Mouse (Mus musculus) limb, embryonic 13.5 days (tissue): ENCODE measurements around the gene Mrpl21. TPM values are rescaled to one million over a fixed set of nuclear protein-coding genes. Genes with fewer than 3 reads are reported as not detected.

Source experiments
- ATAC-seq: fragments of 200-750 bp; cut with Nextera tagmentation; 2 replicates; pipeline ENCODE4 v1.8.0; 2017; ENCODE audit warnings: low read depth, moderate number of reproducible peaks, moderate TSS enrichment; ENCODE audit not compliant: low FRiP score
- H3K27ac ChIP-seq: fragments of 300-500 bp; sonication (generic); 2 replicates; pipeline ENCODE4 v1.5.1; 2015; ENCODE audit warnings: inconsistent platforms, mild to moderate bottlenecking, moderate library complexity
- H3K27me3 ChIP-seq: fragments of 300-500 bp; sonication (generic); 2 replicates; pipeline ENCODE4 v1.6.1; 2015; ENCODE audit warnings: mild to moderate bottlenecking, inconsistent platforms
- H3K36me3 ChIP-seq: fragments of 300-500 bp; sonication (generic); 2 replicates; pipeline ENCODE4 v1.6.1; 2015; ENCODE audit warnings: inconsistent platforms, mild to moderate bottlenecking, moderate library complexity
- H3K4me1 ChIP-seq: fragments of 300-500 bp; sonication (generic); 2 replicates; pipeline ENCODE4 v1.6.1; 2015; ENCODE audit warnings: inconsistent platforms
- H3K4me2 ChIP-seq: fragments of 300-500 bp; sonication (generic); replicated peaks from 2 replicates; pipeline ENCODE4 v1.6.1; 2015; ENCODE audit warnings: inconsistent platforms, mild to moderate bottlenecking, moderate library complexity
- H3K4me3 ChIP-seq: fragments of 300-500 bp; sonication (generic); 2 replicates; pipeline ENCODE4 v1.5.1; 2015; ENCODE audit warnings: moderate library complexity, mild to moderate bottlenecking, inconsistent platforms
- H3K9ac ChIP-seq: fragments of 300-500 bp; sonication (generic); 2 replicates; pipeline ENCODE4 v1.6.1; 2015; ENCODE audit warnings: mild to moderate bottlenecking, inconsistent platforms
- H3K9me3 ChIP-seq: fragments of 300-500 bp; sonication (generic); 2 replicates; pipeline ENCODE4 v1.6.1; 2016; ENCODE audit warnings: inconsistent platforms
- WGBS: fragments of 180-500 bp; shearing (Covaris S2); methylation state at CpG from one replicate; pipeline ENCODE4 v1.1.7; 2015; 5-methylcytosine and 5-hydroxymethylcytosine counted together
- polyA plus RNA-seq: library from polyadenylated mRNA; unstranded; fragments of >200 nt; fragmentation: Nextera tagmentation; extraction: Ambion mirVana; gene quantifications from 2 replicates; pipeline ENCODE4 v1.2.1, GENCODE M21; 2015

Gene Mrpl21
- polyA plus RNA-seq, result 136 TPM in 2 replicates

- no peaks in the 10 kb centered on the region for H3K9me3 ChIP-seq
- H3K27ac ChIP-seq, result peak within 1 kb of the TSS; percentile 52; the same call in 1 of the 2 replicates
- peak; percentile 95 for ATAC-seq
- H3K4me3 ChIP-seq, result peak within 1 kb of the TSS; percentile 87
- peaks cover 21% of the 10 kb centered on the region for H3K4me1 ChIP-seq
- H3K27me3 ChIP-seq, result no peaks in the 10 kb centered on the region
- peak within 1 kb of the TSS; percentile 81 for H3K4me2 ChIP-seq
- under 1% methylated on average over 49 of the region's 49 CpGs for WGBS
- H3K36me3 ChIP-seq, result peaks cover 63% of the 10 kb centered on the region
- H3K9ac ChIP-seq, result peak within 1 kb of the TSS; percentile 89
Measured at GRCm38 (mm10) chr19:3282572-3283467, at the start of gene Mrpl21, which contains the start of gene Ighmbp2. TSS of gene Mrpl21 (plus strand) at chr19:3282901. TSS of gene Ighmbp2 (minus strand) at chr19:3283017.

GRCm38 (mm10) chr19:3260016-3260415 lies 22.7 kb upstream of the Mrpl21 start:
- Histone ChIP-seq H3K36me3 (peaks cover 54% of the 10 kb centered on the region), H3K4me2 (no peak overlapping the region), H3K27me3 (no peaks in the 10 kb centered on the region), H3K9ac (no peak overlapping the region), H3K4me1 (no peaks in the 10 kb centered on the region), H3K9me3 (no peaks in the 10 kb centered on the region), H3K4me3 (no peak overlapping the region), H3K27ac (no peak overlapping the region)
- WGBS, result 89% methylated on average over 8 of the region's 8 CpGs
- no peak for ATAC-seq

- no peak overlapping the region for H3K27ac ChIP-seq
- no peak overlapping the region for H3K4me3 ChIP-seq
- H3K9me3 ChIP-seq, result no peaks in the 10 kb centered on the region
- 99% methylated on average over 3 of the region's 3 CpGs for WGBS
- H3K4me1 ChIP-seq, result no peaks in the 10 kb centered on the region
- no peaks in the 10 kb centered on the region for H3K27me3 ChIP-seq
- no peak overlapping the region for H3K9ac ChIP-seq
- no peak for ATAC-seq
- H3K36me3 ChIP-seq, result peaks cover 60% of the 10 kb centered on the region
- H3K4me2 ChIP-seq, result no peak overlapping the region
Measured at GRCm38 (mm10) chr19:3260591-3260990, 22.1 kb upstream of the Mrpl21 start.

- H3K36me3 ChIP-seq, result peaks cover 67% of the 10 kb centered on the region
- no peak overlapping the region for H3K9ac ChIP-seq
- no peaks in the 10 kb centered on the region for H3K9me3 ChIP-seq
- no peak for ATAC-seq
- no peak overlapping the region for H3K27ac ChIP-seq
- H3K4me3 ChIP-seq, result no peak overlapping the region
- H3K27me3 ChIP-seq, result no peaks in the 10 kb centered on the region
- H3K4me2 ChIP-seq, result no peak overlapping the region
- WGBS, result 92% methylated on average over 7 of the region's 7 CpGs
- no peaks in the 10 kb centered on the region for H3K4me1 ChIP-seq
Measured at GRCm38 (mm10) chr19:3261336-3261735, 21.4 kb upstream of the Mrpl21 start.

- H3K36me3 ChIP-seq, result peaks cover 73% of the 10 kb centered on the region
- no peak for ATAC-seq
- H3K27ac ChIP-seq, result no peak overlapping the region
- 84% methylated on average over 12 of the region's 12 CpGs for WGBS
- no peak overlapping the region for H3K4me3 ChIP-seq
- no peaks in the 10 kb centered on the region for H3K9me3 ChIP-seq
- no peak overlapping the region for H3K9ac ChIP-seq
- no peak overlapping the region for H3K4me2 ChIP-seq
- no peaks in the 10 kb centered on the region for H3K27me3 ChIP-seq
- H3K4me1 ChIP-seq, result no peaks in the 10 kb centered on the region
Measured at GRCm38 (mm10) chr19:3261764-3262525, 20.8 kb upstream of the Mrpl21 start.

GRCm38 (mm10) chr19:3264348-3264747 lies 18.4 kb upstream of the Mrpl21 start:
- no peaks in the 10 kb centered on the region for H3K27me3 ChIP-seq
- H3K4me1 ChIP-seq, result no peaks in the 10 kb centered on the region
- no peak overlapping the region for H3K27ac ChIP-seq
- H3K36me3 ChIP-seq, result peaks cover 94% of the 10 kb centered on the region
- no peaks in the 10 kb centered on the region for H3K9me3 ChIP-seq
- no peak overlapping the region for H3K4me2 ChIP-seq
- ATAC-seq, result no peak
- 87% methylated on average over 6 of the region's 6 CpGs for WGBS
- no peak overlapping the region for H3K9ac ChIP-seq
- no peak overlapping the region for H3K4me3 ChIP-seq

- no peaks in the 10 kb centered on the region for H3K9me3 ChIP-seq
- H3K4me1 ChIP-seq, result no peaks in the 10 kb centered on the region
Measured at GRCm38 (mm10) chr19:3265180-3265579, 17.5 kb upstream of the Mrpl21 start.

GRCm38 (mm10) chr19:3266136-3266535 lies 16.6 kb upstream of the Mrpl21 start:
- Histone ChIP-seq H3K9ac (no peak overlapping the region), H3K4me3 (no peak overlapping the region), H3K27me3 (no peaks in the 10 kb centered on the region), H3K4me2 (no peak overlapping the region), H3K36me3 (peaks cover 94% of the 10 kb centered on the region), H3K9me3 (no peaks in the 10 kb centered on the region), H3K4me1 (no peaks in the 10 kb centered on the region), H3K27ac (no peak overlapping the region)
- ATAC-seq, result no peak
- 87% methylated on average over 5 of the region's 5 CpGs for WGBS

More at GRCm38 (mm10) chr19:3265180-3265579, 17.5 kb upstream of the Mrpl21 start:
- ATAC-seq, result no peak
- 97% methylated on average over 9 of the region's 9 CpGs for WGBS
- no peak overlapping the region for H3K4me2 ChIP-seq
- no peak overlapping the region for H3K4me3 ChIP-seq
- no peaks in the 10 kb centered on the region for H3K27me3 ChIP-seq
- peaks cover 94% of the 10 kb centered on the region for H3K36me3 ChIP-seq
- H3K9ac ChIP-seq, result no peak overlapping the region
- H3K27ac ChIP-seq, result no peak overlapping the region

GRCm38 (mm10) chr19:3266676-3267075 lies 16.0 kb upstream of the Mrpl21 start:
- Histone ChIP-seq H3K4me2 (no peak overlapping the region), H3K27ac (no peak overlapping the region), H3K9ac (no peak overlapping the region), H3K4me3 (no peak overlapping the region), H3K27me3 (no peaks in the 10 kb centered on the region), H3K9me3 (no peaks in the 10 kb centered on the region), H3K4me1 (no peaks in the 10 kb centered on the region), H3K36me3 (peaks cover 94% of the 10 kb centered on the region)
- WGBS, result 96% methylated on average over 4 of the region's 4 CpGs
- ATAC-seq, result no peak

GRCm38 (mm10) chr19:3267340-3267739 lies 15.4 kb upstream of the Mrpl21 start:
- H3K9me3 ChIP-seq, result no peaks in the 10 kb centered on the region
- H3K27ac ChIP-seq, result no peak overlapping the region
- no peak for ATAC-seq
- no peak overlapping the region for H3K4me2 ChIP-seq
- no peaks in the 10 kb centered on the region for H3K4me1 ChIP-seq
- no peak overlapping the region for H3K9ac ChIP-seq
- H3K27me3 ChIP-seq, result no peaks in the 10 kb centered on the region
- no peak overlapping the region for H3K4me3 ChIP-seq
- 92% methylated on average over 4 of the region's 4 CpGs for WGBS
- peaks cover 95% of the 10 kb centered on the region for H3K36me3 ChIP-seq

GRCm38 (mm10) chr19:3268218-3268980 lies 14.3 kb upstream of the Mrpl21 start:
- Histone ChIP-seq H3K27ac (no peak overlapping the region), H3K36me3 (peaks cover 100% of the 10 kb centered on the region), H3K27me3 (no peaks in the 10 kb centered on the region), H3K4me1 (no peaks in the 10 kb centered on the region), H3K9me3 (no peaks in the 10 kb centered on the region), H3K9ac (no peak overlapping the region), H3K4me3 (no peak overlapping the region), H3K4me2 (no peak overlapping the region)
- WGBS, result 97% methylated on average over 17 of the region's 17 CpGs
- ATAC-seq, result no peak
